Mouse (Mus musculus) left cerebral cortex, adult 11 months (tissue): ENCODE data around the gene Spi1.
"Not testable (repeated sequence)": the region's sequence is repeated elsewhere in the genome, so short reads cannot be mapped to it uniquely, and the experiment has no call there.

Source experiments
- DNase-seq: peaks from one replicate; pipeline ENCODE4 v3.0.0; 2022; ENCODE audit warnings: low spot score

Spi1 gene

DNA sequence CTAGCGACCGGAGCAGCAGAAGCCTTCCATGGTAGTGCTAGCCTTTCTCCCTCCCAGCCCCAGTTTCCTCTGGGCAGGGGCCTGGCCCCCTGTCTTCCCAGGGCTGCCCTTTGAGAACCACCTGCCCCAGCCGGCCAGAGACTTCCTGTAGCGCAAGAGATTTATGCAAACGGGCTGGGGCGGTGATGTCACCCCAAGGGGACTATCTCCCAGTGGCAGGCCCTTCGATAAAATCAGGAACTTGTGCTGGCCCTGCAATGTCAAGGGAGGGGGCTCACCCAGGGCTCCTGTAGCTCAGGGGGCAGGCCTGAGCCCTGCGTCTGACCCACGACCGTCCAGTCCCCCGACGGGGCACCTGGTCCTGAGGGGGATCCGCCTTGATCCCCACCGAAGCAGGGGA is 14.3 kb downstream of the Spi1 start:
- DNase-seq, result no peak

DNA sequence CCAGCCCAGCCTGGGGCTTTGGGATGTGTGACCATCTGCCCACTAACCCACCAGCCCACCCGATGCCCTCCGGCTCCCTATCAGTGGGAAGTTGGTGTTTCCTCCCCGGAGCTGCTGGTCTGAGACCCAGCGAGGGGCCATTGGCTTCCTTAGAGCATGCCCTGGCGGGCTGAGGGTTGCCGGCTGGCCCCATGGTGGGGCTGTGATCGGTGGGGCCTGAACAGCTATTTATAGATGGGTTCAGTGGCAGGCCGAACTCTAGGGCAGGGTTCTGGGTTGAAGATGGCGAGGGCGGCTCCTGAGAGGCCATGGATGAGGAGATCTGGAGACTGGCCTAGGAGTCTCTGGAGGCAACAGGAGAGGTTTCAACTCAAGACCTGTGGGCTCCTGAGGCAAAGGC is 14.8 kb downstream of the Spi1 start:
- no peak for DNase-seq

DNA sequence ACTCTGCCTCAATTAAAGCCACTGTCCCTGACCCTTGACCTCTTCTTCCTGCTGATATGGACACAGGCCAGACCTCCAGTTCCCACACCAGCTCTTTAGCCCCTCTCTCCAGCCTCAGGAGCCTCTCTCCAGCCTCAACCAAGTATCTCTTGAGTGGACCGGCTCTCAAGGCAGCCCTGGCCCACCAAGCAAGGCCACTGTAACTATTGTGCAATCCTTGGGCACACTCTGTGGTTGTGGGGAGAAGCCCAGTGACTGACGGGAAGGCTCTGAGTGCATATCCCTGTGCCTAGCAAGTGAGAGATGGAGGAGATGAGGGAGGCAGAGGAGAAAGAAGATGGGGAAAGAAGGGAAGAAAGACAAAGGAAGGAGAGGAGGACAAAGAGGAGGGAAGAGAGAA is 16.0 kb downstream of the Spi1 start:
- DNase-seq, result no peak

DNA sequence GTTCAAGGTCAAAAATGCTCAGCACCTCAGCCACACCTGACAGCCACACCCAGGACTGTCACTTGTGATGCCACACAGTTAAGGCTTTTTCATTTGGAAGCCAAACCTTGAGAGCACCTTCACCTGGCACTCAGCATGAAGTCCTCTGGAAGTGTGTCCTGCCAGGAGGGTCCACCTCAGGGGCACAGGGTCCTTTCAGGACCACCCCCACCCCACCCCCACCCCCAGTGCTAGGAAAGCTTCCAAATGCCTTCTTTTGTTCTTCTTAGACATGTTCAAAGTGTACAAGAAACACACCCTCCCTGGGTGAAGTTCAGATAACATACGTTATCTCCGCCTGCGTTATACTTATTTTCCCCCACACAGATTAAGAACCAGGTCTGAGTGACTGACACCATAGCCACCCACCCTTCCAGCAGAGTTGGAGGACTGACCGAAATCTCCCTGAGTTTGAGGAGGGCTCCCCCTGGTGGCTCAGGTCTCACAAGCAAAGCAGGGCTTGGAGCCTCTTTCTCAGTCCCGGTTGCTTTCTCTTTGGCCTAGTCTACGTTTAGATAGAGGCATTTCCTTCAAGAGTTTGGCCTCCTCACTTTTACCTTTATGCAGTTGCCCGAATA is 19.0 kb downstream of the Spi1 start:
- peak; percentile 68 for DNase-seq

DNA sequence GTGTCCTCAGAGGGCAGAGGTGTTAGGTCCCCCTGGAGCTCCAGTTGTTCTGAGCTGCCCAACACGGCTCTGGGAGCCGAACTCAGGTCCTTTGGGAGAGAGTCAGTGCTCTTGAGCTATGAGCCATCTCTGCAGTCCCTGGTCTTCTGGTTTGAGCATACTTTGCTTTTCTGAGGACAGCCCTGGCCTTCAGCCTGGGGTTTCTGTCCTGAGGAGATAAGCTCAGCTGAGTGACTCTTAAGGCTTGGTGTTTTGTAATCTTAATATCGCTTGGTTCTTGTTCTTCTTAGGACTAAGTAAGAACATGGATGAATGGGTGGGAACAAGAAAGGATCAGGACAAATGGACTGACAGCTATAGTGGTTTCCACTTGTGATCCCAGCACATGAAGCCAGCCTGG is 26.0 kb downstream of the Spi1 start:
- DNase-seq, result no peak

DNA sequence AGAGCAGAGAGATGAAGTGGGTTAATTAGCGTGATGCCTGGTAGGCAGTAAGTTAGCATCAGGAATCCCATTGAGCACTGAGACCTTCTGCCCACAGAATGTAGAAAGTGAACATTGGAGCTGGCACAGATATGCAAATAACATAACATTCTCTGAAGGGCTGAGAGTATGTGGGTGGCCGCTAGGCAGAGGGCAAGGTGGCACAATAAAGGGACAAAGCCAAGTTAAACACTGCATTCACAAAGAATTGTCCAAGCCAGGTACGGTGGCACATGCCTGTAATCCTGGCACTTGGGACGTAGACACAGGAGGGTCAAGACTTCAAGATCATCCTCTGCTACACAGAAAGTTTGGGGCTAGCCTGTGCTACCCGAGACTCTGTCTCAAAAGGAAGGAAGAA is 27.1 kb downstream of the Spi1 start:
- no peak for DNase-seq

DNA sequence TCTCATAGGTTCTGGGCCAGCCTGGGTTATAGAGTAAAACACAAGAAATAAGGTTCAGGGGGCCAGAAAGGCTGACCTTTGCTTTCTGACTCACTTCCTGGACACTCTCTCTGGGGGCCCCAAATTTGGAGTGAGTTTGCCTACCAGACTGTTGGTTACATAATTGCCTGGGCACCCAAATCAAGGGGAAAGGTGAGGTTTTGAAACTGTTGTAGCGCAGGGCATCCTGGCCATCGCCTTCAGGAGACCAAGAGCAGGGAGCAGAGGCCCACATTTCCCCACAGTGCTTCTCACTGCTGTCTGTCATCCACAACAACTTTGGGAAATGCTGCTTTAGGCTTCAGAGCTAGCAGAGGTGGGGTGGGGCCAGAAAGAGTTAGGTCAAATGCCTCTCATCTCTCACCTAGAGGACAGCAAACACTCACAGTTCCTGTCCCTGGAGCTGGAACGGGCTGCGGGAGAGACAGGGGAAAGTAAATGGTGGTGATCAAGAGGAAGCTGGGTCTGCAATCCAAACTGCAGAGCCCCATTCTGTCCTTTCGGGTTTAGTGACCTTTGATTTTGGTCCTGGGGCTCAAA is 27.7 kb downstream of the Spi1 start:
- DNase-seq, result no peak

DNA sequence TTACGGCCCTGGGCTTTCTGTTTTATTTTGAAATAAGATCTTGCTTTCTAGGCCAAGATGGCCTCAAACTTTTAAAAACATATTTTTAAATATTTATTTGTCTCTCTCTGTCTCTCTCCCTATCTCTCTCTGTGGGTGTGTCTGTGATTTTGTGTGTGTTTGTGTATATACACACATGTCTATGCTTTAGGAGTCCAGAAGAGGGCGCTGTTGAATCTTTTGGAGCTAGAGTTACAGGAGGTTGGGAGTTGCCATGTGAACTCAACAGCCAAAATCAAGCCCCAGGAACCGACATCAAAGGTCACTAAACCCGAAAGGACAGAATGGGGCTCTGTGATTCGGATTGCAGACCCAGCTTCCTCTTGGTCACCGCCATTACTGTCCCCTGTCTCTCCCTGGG is 28.2 kb downstream of the Spi1 start:
- DNase-seq, result no peak

DNA sequence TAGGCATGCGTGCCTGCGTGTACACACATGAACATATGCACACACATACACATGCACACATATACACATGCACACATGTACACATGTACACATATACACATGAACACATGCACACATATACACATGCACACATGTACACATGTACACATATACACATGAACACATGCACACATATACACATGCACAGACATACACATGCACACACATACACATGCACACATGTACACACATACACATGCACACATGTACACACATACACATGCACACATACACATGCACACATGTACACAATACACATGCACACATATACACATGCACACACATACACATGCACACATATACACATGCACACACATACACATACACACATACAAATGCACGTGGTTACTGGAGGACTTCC is 29.6 kb downstream of the Spi1 start:
- not testable (repeated sequence) for DNase-seq

DNA sequence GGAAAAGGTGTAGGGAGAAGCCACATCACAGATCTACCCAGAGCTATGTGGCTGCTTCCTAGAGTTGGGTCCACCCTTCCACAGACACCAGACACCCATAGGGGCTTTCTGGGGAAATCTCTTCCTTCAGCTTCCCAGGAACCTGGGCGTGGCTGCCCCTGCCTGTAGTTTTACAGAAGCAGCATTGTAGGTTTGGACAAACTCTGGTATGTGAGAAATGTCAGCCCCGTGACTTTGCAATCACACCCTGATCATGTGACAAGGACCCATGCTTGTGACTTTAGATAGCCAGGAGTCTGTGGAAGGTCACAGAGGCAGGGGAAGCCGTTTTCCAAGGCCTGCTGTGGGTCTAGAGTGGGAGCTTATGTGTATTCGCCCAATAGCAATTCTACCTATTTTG is 30.3 kb downstream of the Spi1 start:
- no peak for DNase-seq

DNA sequence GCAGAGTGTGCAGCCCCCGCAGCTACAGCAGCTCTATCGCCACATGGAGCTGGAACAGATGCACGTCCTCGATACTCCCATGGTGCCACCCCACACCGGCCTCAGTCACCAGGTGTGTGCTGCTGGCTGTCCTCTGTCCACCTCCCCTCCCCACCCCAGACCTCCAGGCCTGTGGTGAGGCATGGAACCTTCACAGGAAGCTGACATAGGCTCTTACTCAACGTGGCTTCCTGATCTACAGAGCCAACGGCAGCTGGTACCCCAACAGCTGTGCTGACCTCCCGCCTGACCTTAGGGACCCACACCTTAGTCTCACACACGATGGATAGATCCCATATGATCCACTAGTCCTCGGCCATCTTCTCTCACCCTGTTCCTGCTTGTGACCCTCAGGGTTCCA is 31.1 kb downstream of the Spi1 start:
- DNase-seq, result no peak

DNA sequence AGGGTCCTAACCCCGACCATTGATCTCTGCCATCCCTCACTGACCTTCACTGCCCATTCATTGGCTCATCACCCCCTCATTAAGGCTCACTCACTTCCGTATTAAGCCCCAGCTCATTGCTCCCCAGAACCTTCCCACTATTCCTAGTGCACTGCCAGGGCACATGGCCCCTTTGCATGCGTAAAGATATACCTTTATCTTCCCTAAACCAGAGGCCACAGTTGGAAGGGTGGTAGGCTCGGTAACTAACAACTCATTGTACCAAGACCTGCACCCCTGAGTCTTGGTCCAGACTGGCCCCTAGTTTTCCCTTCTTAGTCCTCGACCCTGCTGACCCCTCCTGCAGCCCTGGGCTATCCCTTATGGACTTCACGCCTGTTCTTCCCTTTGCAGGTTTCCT is 31.7 kb downstream of the Spi1 start:
- DNase-seq, result no peak

DNA sequence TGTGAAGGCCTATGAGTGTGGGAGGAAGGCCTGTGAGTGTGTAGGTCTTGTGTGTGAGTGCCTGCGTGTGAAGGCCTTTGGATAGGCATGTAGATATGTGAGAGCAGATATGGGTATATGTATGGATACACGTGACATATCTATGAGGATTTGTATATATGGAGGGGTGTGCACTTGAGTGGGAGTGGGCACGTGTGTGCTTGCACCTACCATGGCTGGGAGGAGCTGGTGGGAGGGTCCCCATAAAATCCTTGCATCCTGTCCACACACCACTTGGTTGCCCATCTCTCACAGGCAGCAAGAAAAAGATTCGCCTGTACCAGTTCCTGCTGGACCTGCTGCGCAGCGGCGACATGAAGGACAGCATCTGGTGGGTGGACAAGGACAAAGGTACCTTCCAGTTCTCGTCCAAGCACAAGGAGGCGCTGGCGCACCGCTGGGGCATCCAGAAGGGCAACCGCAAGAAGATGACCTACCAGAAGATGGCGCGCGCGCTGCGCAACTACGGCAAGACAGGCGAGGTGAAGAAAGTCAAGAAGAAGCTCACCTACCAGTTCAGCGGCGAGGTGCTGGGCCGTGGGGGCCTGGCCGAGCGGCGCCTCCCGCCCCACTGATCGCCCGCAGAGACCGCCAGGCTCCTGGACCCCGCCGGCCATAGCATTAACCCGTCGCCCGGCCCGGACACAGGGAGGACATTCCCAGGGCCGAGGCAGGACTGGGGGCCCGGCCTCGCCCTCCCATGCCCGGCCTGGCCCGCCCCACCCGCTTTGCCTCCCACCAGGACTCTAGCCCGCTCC is 32.8 kb downstream of the Spi1 start:
- peak; percentile 85 for DNase-seq

DNA sequence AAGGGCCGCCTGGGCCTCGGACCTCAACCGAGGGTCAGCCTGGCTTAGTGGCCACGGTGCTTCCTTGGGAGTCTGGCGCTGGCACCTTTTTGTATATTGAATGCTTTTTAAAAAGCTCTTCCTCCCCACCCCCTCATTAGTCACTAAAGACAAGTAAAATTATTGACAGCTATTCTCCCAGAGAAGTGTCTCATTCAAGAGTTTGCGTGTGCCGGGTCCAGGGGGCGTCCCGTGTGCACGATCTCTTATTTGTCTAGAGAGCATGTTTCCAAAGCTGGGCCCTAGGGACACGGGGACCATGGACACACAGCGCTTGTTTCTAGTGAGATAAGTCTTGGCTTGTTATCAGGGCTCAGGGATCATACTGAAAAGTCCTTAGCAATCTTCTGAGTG is 33.4 kb downstream of the Spi1 start:
- no peak for DNase-seq

DNA sequence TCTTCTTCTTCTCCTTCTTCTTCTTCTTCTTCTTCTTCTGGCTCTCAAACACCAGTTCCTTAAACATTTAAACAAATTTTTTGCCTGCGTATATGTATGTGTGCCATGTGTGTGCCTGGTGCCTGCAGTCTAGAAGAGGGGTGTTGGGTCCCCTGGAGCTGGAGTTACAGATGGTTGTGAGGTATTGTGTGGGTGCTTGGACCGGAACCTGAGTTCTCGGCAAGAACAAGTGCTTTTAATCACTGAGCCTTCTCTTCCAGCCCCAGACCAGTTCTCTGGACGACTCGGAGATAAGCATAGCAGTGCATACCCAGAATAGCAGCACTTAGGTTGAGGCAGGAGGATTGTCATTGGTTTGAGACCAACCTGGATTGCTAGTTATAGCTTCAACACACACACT is 34.7 kb downstream of the Spi1 start:
- DNase-seq, result no peak

DNA sequence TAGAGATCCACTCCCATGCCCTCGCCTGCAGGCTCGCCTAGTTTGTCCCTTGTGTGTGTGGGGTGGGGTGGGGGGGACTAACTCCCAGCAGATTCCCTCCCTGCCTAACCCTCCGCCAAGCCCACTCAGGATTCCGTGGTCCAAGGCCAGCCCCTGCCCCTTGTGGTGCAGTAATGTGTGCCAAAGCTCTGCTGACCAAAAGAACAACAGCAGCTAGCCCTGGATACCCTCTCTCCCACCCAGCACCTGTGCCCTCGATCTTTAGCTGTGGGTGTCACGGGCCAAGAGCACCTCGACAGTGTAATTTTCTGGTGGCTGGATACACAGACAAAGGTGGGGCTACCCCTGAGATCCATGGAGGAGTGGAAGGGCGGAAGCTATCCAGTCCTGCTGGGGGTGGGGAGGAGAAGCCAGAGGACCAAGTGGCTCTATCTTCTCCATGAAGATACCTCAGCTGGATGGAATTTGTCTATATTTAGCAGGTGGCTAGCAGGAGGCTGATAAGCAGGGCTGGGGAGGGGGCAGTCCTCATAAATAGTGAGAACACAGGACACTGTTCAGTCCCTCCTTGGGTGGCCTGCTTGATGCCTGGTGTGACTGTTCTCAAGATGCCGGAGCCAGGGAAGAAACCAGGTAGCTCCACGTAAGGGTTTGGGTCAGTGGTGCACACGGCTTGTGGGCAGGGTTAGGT is 35.5 kb downstream of the Spi1 start, which contains the start of gene Mybpc3:
TSS of gene Mybpc3 (plus strand) at position 560 of the 691 bp plus-strand sequence.
- DNase-seq, result no peak

DNA sequence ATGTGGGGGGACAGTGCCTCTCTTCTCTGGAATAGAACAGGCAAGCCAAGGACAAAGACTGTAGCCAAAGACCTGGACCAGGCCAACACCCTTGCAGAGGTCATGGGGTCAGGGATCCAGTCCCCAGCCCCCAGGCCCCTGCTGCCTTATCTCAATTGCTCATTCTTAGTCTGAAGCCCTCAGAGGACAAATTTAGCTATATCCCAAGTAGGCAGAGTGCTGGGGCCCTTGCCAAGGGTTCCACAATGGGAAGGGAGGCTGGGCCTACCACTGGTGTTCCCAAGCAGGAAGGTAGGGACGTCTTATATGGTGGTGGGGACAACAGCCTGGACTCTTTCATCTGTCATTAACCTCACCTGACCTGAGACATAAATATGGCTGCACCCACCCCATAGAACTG is 36.5 kb downstream of the Spi1 start:
- no peak for DNase-seq

DNA sequence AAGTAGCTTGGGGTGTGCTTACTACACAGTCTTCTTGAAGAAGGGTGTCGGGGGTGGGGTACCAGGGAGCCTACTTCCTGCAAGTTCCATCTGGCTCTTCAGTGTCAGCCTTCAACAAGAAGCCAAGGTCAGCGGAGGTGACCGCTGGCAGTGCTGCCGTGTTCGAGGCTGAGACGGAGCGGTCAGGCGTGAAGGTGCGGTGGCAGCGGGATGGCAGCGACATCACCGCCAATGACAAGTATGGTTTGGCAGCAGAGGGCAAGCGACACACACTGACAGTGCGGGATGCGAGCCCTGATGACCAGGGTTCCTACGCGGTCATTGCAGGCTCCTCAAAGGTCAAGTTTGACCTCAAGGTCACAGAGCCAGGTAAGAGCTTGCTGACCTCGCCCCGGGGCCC is 36.9 kb downstream of the Spi1 start:
- DNase-seq, result no peak

DNA sequence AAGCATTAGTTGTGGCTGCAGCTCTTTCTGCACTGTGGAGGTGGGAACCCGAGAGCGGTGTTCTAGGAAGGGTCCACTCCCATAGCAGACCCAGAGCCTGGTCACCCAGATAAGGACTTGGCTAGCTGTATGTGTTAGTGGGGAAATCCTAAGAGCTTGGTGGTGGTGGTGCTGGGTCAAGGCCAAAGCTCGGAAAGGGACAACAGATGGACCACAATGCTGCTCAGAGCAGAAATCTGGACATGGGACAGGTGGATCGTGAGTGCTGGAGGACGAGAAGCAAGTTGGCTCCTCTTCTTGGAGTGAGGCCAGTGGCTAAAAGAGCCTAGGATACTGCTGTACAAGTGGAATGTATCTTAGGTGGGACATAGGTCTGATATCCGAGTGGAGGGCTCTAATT is 37.4 kb downstream of the Spi1 start:
- DNase-seq, result no peak

DNA sequence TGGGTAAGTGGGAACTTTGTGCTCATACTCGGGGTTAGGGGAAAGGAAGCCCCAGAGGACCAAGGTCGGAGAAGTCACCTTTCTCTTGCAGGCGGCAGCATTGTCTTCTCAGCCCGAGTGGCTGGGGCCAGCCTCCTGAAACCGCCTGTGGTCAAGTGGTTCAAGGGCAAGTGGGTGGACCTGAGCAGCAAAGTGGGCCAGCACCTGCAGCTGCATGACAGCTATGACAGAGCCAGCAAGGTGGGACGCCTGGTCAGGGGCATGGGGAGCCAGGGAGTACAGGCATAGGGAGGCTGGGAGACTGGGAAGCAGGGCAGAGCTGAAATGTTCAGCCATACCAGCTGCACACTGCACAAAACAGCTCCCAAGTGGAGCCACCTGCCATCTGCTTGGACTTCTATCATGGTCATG is 38.1 kb downstream of the Spi1 start:
- no peak for DNase-seq

DNA sequence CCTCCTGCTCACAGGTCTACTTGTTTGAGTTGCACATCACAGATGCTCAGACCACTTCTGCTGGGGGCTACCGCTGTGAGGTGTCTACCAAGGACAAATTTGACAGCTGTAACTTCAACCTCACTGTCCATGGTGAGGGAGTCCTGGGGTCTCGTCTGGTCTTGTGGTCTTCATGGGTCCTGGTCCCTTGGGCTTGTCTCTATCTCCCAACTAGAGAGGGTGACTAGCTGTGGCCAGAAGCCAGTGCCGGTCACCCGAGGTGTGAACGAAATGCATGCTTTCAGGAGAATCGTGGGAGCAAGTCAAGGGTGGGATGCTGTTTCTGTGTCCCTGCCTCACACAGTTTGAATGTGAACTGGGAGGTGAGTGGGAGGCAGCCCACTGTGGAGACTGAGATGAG is 38.8 kb downstream of the Spi1 start:
- DNase-seq, result no peak

DNA sequence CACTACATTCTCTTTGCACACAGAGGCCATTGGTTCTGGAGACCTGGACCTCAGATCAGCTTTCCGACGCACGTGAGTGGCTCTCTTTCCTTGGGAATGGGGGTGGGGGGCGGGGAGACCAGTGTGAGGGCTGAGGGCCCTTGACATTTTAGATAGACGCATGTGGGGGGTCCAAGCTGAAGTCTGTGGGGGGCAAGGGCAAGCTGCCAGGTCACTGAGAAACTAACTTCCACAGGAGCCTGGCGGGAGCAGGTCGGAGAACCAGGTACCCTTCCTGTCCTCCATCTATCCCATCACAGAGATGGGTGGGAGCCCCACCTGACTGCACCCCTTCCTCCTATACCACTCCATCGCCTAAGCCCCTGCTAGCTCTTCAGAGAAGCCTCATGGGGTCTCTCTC is 39.3 kb downstream of the Spi1 start:
- no peak for DNase-seq

DNA sequence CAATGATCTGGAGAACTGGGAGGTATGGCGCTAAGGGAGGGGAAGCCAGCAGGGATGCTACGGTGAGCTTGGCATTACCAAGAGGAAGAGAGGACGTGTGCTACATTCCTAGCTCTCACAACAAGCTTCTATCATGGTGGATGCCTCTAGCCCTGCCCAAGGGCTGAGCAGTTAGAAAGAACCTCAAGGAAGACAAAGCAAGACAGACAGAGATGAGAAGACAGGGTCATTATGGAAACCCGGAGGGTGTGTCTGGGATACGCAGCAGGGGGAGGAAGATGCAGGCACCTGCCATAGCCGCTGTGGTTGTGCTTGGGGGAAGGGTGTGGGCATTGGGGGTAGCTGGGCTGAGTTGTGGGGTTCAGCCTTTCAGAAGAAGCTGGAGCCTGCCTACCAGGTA is 41.3 kb downstream of the Spi1 start:
- DNase-seq, result no peak
